Mouse (Mus musculus) frontal cortex, postnatal 10 days (tissue): Measurements from ENCODE around the gene Prkcg.
"Not testable (repeated sequence)": the region's sequence is repeated elsewhere in the genome, so short reads cannot be mapped to it uniquely, and the experiment has no call there.

Source experiments
- DNase-seq, 2 experiments: peaks; one replicate each; pipeline ENCODE4 v3.0.0; 2022; ENCODE audit warnings: low spot score in 2 of 2, mixed read lengths in 1 of 2

Gene Prkcg

DNA sequence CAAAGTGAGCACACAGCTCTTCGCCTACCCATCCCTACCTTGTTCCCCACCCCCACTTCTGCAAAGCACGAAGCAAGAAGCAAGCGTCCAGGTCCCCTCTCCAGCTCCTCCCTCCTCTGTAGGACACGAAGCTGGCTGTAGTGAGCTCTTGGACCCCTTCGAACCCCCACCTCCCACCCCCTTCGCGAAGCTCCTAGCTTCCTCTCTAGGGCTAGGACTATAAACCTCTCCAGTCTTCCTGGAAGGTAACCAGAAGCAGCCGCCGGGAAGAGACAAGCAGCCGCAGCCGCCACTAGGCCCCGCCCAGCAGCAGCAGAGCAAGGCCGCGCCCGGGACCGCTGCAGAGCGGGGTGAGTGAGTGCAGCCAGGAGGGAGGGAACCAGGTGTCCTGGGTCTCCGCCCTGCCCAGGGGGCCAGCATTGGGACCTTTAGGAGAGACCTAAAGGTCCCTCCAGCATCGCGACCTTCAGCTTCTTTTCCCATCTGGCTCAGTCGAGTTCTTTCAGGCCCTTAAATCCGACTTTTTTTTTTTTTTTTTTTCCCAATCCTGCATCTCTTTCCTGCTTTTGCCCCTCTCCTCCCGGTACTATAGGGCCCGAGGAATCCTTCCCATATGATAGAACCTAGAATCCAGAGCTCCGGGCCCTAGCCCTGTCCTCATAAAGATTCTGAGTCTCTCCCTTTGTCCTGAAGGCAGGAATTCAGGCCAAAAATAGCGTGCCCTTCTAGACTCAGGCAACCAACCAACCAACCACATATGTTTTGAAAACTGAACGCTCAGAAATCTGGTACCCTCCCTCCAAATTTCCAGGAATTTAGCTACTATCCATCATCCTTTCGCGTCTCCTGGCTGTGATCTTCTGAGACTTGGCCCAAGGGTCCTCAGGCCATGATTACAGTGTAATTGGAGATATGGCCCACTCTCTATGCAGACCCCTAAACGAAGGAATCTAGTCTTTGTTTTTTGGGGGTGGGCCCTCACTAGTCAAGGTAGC is at the start of gene Prkcg, which contains the start of gene Myadm:
TSS of gene Prkcg (plus strand) at position 204 of the 995 bp plus-strand sequence.
TSS of gene Myadm (plus strand) at position 105 of the 995 bp plus-strand sequence.
- DNase-seq, result peak in 1 of 2 experiments; percentile 70

DNA sequence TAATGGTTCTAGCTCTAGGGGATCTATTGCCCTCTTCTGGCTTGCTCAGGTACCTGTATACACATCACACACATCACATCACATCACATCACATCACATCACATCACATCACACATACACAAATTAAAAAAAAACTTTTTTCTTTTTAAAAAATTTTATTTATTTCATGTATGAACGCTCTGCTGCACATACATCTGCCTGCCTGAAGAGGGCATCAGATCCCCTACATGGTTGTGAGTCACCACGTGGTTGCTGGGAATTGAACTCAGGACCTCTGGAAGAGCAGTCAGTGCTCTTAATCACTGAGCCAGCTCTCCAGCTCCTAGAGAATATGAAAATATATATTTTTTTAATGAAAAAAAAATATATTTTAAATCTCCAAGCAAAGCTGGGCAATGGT is 49.8 kb upstream of the Prkcg start:
- DNase-seq, result no peak

- DNase-seq, result no peak
Observed at GRCm38 (mm10) chr7:3260701-3261100, 28.3 kb upstream of the Prkcg start.

- DNase-seq, result no peak
Observed at GRCm38 (mm10) chr7:3261446-3261845, 27.5 kb upstream of the Prkcg start.

DNA sequence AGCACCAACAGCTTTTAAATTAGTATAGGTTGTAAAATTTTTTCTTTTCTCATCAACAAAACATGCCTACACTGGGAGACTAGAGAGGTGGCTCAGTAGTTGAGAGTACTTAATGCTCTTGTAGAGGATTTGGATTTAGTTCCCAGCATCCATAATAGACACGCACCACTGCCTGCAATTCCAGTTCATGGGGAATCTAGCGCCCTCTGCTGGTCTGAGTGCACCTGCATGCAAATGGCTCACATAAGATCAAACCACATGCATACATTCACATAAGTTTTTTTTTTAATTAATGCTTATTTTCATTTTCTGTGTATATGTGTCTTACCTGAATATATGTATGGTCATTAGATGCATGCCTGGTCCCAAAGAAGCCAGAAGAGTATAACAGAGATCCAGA is 26.2 kb upstream of the Prkcg start:
- no peak for DNase-seq

DNA sequence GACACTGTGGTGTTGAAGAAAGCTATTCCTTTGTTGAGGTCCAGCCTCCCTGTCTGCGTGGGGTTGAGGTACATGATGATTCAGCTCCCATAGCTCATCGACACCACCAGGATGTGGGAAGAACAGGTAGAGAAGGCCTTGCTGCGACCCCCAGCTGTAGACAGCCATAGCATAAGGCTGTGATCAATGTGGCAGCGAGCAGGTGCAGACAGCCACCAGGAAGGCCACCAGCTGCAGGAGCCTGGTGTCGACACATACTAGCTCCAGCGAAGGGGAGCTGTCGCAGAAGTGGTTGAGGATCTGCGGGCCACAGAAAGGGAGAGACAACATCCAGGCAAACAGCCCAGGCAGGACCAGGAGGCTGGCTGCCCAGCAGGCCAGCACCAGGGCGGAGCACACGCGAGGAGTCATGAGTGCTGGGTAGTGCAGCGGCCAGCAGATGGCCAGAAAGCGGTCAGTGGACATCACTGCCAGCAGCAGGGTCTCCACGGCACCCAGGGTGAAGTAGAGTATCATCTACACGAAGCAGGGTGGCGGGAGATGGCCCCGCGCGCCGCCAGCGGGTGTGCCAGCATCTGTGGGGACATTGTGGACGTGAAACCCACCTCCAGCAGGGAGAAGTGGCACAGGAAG is 24.5 kb upstream of the Prkcg start:
- DNase-seq, result no peak

DNA sequence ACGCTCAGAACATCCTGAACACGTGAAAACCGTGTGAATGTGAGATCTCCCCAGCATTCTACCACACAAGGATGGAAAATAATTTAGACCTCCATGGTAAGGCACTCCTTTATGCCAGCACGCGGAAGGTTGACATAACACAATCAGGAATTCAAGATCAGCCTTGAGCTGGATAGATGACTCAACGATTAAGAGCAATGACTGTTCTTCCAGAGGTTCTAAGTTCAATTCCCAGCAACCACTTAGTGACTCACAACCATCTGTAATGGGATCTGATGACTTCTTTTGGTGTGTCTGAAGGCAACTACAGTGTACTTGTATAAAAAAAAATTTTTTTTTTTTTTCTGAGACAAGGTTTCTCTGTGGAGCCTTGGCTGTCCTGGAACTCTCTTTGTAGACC is 23.7 kb upstream of the Prkcg start:
- no peak for DNase-seq

GRCm38 (mm10) chr7:3267261-3267660 is 21.7 kb upstream of the Prkcg start:
- DNase-seq, result no peak

- no peak for DNase-seq
Observed at GRCm38 (mm10) chr7:3267888-3268287, 21.1 kb upstream of the Prkcg start.

DNA sequence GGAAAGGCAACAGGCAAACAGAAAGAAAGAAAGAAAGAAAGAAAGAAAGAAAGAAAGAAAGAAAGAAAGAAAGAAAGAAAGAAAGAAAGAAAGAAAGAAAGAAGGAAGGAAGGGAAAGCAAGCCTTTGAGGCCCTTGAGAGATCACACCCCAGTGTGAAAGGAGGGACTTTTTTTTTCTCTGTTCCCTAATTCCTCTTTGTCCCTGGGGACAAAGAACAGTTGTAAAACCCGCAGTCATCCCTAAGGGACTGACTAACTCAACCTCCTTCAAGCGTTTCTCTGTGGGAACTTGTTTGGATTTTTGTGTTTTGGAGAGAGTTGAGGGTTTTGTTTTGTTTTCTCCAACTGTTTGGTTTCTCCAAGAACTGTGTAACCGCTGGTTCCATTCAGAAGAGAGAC is 20.7 kb upstream of the Prkcg start:
- DNase-seq, result no peak

- no peak for DNase-seq
Observed at GRCm38 (mm10) chr7:3272206-3272605, 16.8 kb upstream of the Prkcg start.

GRCm38 (mm10) chr7:3275455-3276170 is 13.4 kb upstream of the Prkcg start:
- no peak for DNase-seq

DNA sequence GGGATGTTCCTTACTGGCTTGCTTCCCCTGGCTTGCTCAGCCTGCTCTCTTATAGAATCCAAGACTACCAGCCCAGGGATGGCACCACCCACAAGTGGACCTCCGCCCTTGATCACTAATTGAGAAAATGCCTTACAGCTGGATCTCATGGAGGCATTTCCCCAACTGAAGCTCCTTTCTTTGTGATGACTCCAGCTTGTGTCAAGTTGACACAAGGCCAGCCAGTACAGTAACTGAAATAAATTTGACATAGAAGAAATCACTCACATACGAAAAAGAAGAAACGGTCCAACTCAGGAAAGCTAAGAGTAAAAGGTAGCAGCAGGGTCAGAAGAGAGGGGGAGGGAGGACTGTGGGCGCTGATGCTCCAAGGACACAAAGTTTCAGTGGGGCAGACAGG is 12.2 kb upstream of the Prkcg start:
- not testable (repeated sequence) for DNase-seq

- DNase-seq, result no peak
Observed at GRCm38 (mm10) chr7:3280080-3280653, 8.8 kb upstream of the Prkcg start.

GRCm38 (mm10) chr7:3280654-3281153 is 8.3 kb upstream of the Prkcg start:
- DNase-seq, result no peak

- DNase-seq, result no peak
Observed at GRCm38 (mm10) chr7:3281741-3282140, 7.2 kb upstream of the Prkcg start.

DNA sequence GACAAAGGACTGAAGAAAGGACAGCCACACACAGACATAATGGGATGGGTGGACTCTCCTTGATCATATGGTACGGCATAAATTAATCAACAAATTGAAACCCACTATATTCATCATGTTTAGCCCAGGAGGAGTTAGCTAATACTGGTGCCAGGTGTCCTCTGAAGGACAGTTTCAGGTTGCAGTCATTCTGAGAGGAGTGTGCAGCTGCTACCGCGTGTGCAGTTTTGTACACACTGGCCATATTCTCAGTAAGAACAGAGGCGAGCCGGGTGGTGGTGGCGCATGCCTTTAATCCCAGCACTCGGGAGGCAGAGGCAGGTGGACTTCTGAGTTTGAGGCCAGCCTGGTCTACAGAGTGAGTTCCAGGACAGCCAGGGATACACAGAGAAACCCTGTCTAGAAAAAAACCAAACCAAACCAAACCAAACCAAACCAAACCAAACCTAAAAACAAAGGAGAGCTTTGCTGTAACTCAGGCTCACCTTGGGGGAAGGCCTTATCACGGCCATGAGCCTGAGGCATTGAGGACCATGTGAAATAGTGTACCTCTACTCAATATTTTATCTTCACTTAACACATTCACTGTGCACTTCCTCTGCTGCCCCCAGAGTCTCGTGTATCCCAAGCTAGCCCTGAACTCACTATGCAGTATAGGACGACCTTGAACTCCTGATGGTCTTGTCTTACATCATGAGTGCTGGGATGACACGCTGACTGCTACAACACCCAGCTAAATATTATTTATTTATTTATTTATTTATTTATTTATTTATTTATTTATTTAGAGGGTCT is 5.7 kb upstream of the Prkcg start:
- DNase-seq, result no peak

DNA sequence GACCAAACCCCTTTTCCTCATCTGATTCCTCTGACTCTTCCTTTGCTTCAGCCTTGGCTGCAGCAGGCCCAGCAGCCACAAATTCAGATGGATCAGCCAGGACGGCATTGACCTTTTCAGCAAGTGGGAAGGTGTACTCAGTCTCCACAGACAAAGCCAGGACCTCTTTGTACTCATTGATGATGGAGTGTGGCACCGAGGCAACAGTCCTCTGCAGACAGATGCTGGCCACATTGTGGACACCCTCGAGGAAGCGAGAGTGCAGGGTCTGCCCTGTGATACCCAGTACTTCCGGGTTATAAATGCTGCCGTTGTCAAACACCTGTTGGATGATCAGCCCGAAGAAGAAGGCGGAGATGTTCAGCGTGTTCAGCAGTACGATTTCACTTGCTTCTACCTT is 4.4 kb upstream of the Prkcg start:
- no peak for DNase-seq

GRCm38 (mm10) chr7:3286036-3286435 is 2.9 kb upstream of the Prkcg start:
- DNase-seq, result no peak

GRCm38 (mm10) chr7:3287186-3287585 is 1.8 kb upstream of the Prkcg start:
- DNase-seq, result no peak
